Mouse (Mus musculus) olfactory bulb, adult 2 months (tissue): Measurements from ENCODE around the gene Prss45. TPM values are rescaled to one million over a fixed set of nuclear protein-coding genes. Genes with fewer than 3 reads are reported as not detected.

Experiments
- H3K27ac ChIP-seq: fragments of 200-500 bp; 2 replicates; pipeline ENCODE4 v1.5.1; 2012; ENCODE audit warnings: low read depth, low read length; ENCODE audit not compliant: insufficient read depth
- H3K4me1 ChIP-seq: fragments of 200-500 bp; 2 replicates; pipeline ENCODE4 v1.6.1; 2012; ENCODE audit warnings: low read length; ENCODE audit not compliant: control insufficient read depth, insufficient read depth
- H3K4me3 ChIP-seq: fragments of 200-500 bp; 2 replicates; pipeline ENCODE4 v1.5.1; 2012; ENCODE audit warnings: mild to moderate bottlenecking, low read depth, low read length, moderate library complexity; ENCODE audit not compliant: insufficient read depth
- CTCF ChIP-seq: fragments of 200-500 bp; IDR thresholded peaks from 2 replicates; pipeline ENCODE4 v1.5.1; 2012; ENCODE audit warnings: low read depth, mild to moderate bottlenecking, low read length, moderate library complexity; ENCODE audit not compliant: insufficient read depth
- POLR2A ChIP-seq: fragments of 200-500 bp; IDR thresholded peaks from 2 replicates; pipeline ENCODE4 v1.6.1; 2012; ENCODE audit warnings: mild to moderate bottlenecking, low read depth, low read length, moderate library complexity; ENCODE audit not compliant: insufficient read depth
- WGBS: fragments of 180-500 bp; shearing (Covaris S2); methylation state at CpG from one replicate; pipeline ENCODE4 v1.1.7; 2018; 5-methylcytosine and 5-hydroxymethylcytosine counted together
- polyA plus RNA-seq: library from polyadenylated mRNA; stranded (reverse); fragments of >200 nt; gene quantifications from 2 replicates; pipeline ENCODE4 v1.2.4, GENCODE M21; 2012; ENCODE audit warnings: low replicate concordance; ENCODE audit not compliant: missing spikeins, insufficient read depth, insufficient read length

Prss45 gene
- polyA plus RNA-seq, 1 experiment = not detected

- TF ChIP-seq CTCF = no peak
- TF ChIP-seq POLR2A = no peak
- 66% methylated on average over 9 of the region's 9 CpGs for WGBS
Measured at GRCm38 (mm10) chr9:110887388-110888303, 53.3 kb downstream of the Prss45 start.

GRCm38 (mm10) chr9:110888935-110889334, 54.5 kb downstream of the Prss45 start:
- WGBS = 94% methylated on average over 14 of the region's 14 CpGs
- TF ChIP-seq POLR2A (no peak), CTCF (no peak)

More at GRCm38 (mm10) chr9:110887388-110888303, 53.3 kb downstream of the Prss45 start:
- H3K4me3 ChIP-seq = no peak overlapping the region
- H3K27ac ChIP-seq = no peak overlapping the region
- H3K4me1 ChIP-seq = 0 out of 2 replicates have a peak, but pooled peaks cover 3% of the 10 kb centered on the region

GRCm38 (mm10) chr9:110890026-110890783, 55.8 kb downstream of the Prss45 start:
- WGBS = 22% methylated on average over 20 of the region's 21 CpGs
- 0 out of 2 replicates have a peak, but pooled peaks cover 3% of the 10 kb centered on the region for H3K4me1 ChIP-seq
- no peak overlapping the region for H3K27ac ChIP-seq
- no peak overlapping the region for H3K4me3 ChIP-seq
- TF ChIP-seq CTCF = no peak
- TF ChIP-seq POLR2A = no peak

More at GRCm38 (mm10) chr9:110888935-110889334, 54.5 kb downstream of the Prss45 start:
- H3K4me3 ChIP-seq = no peak overlapping the region
- H3K27ac ChIP-seq = no peak overlapping the region
- 0 out of 2 replicates have a peak, but pooled peaks cover 3% of the 10 kb centered on the region for H3K4me1 ChIP-seq

Other genes with a start within 250 kb of the Prss45 start
- gene Nradd, start 210.1 kb upstream of the Prss45 start, polyA plus RNA-seq = not detected in 2 replicates
- not detected in 2 replicates for gene Nbeal2, start 180.4 kb upstream of the Prss45 start, polyA plus RNA-seq
- not detected in 2 replicates for gene Ccdc12, start 178.1 kb upstream of the Prss45 start, polyA plus RNA-seq
- not detected in 2 replicates for gene Myl3, start 92.7 kb upstream of the Prss45 start, polyA plus RNA-seq
- not detected in 2 replicates for gene Pth1r, start 87.4 kb upstream of the Prss45 start, polyA plus RNA-seq
- not detected in 2 replicates for gene Prss42, start 36.4 kb upstream of the Prss45 start, polyA plus RNA-seq
- gene Prss44, start 20.6 kb upstream of the Prss45 start, polyA plus RNA-seq = not detected in 2 replicates
- not detected in 2 replicates for gene Prss43, start 7.9 kb upstream of the Prss45 start, polyA plus RNA-seq
- gene Prss46, start 9.9 kb downstream of the Prss45 start, polyA plus RNA-seq = not detected in 2 replicates
- not detected in 2 replicates for gene Prss50, start 23.4 kb downstream of the Prss45 start, polyA plus RNA-seq
- gene Als2cl, start 45.3 kb downstream of the Prss45 start, polyA plus RNA-seq = not detected in 2 replicates
- gene Tmie, start 45.5 kb downstream of the Prss45 start, polyA plus RNA-seq = not detected in 2 replicates
- not detected in 2 replicates for gene Fam240a, start 82.3 kb downstream of the Prss45 start, polyA plus RNA-seq
- not detected in 2 replicates for gene Tdgf1, start 111.6 kb downstream of the Prss45 start, polyA plus RNA-seq
- not detected in 2 replicates for gene Lrrc2, start 117.0 kb downstream of the Prss45 start, polyA plus RNA-seq
- not detected in 2 replicates for gene Rtp3, start 156.0 kb downstream of the Prss45 start, polyA plus RNA-seq
- not detected in 2 replicates for gene Ltf, start 184.7 kb downstream of the Prss45 start, polyA plus RNA-seq
- not detected in 2 replicates for gene Ccrl2, start 222.9 kb downstream of the Prss45 start, polyA plus RNA-seq